Mouse (Mus musculus) heart, adult 2 months (tissue): ENCODE measurements around the gene Snca. TPM values are rescaled to one million over a fixed set of nuclear protein-coding genes. Genes with fewer than 3 reads are reported as not detected.
"Not testable (repeated sequence)": the region's sequence is repeated elsewhere in the genome, so short reads cannot be mapped to it uniquely, and the experiment has no call there.

Source experiments
- DNase-seq, 2 experiments: peaks; one replicate each; pipeline ENCODE4 v3.0.0; 2021
- H3K27ac ChIP-seq: fragments of 200-600 bp; 2 replicates; pipeline ENCODE4 v1.8.1; 2022
- H3K27me3 ChIP-seq: fragments of 200-500 bp; 2 replicates; pipeline ENCODE4 v1.6.1; 2012; ENCODE audit warnings: mild to moderate bottlenecking, low read length, inconsistent platforms, mixed read lengths; ENCODE audit not compliant: control insufficient read depth, insufficient read depth
- H3K36me3 ChIP-seq: fragments of 200-500 bp; 2 replicates; pipeline ENCODE4 v1.6.1; 2012; ENCODE audit warnings: low read length, inconsistent platforms; ENCODE audit not compliant: control insufficient read depth, insufficient read depth
- H3K4me1 ChIP-seq: fragments of 200-500 bp; 2 replicates; pipeline ENCODE4 v1.6.1; 2011; ENCODE audit warnings: low read length; ENCODE audit not compliant: control insufficient read depth, insufficient read depth
- H3K4me3 ChIP-seq: fragments of 200-600 bp; 2 replicates; pipeline ENCODE4 v1.8.1; 2022
- H3K79me2 ChIP-seq: fragments of 200-500 bp; replicated peaks from 2 replicates; pipeline ENCODE4 v1.6.1; 2012; ENCODE audit warnings: mild to moderate bottlenecking, inconsistent platforms, low read length, moderate library complexity, mixed read lengths; ENCODE audit not compliant: control insufficient read depth, insufficient read depth
- H3K9ac ChIP-seq: fragments of 200-500 bp; 2 replicates; pipeline ENCODE4 v1.6.1; 2012; ENCODE audit warnings: low read depth, mild to moderate bottlenecking, control low read depth, inconsistent platforms, low read length, mixed read lengths
- CTCF ChIP-seq: fragments of 200-600 bp; IDR thresholded peaks from 2 replicates; pipeline ENCODE4 v1.8.1; 2022; ENCODE audit warnings: antibody characterized with exemption, mild to moderate bottlenecking, moderate library complexity
- EP300 ChIP-seq: fragments of 200-500 bp; IDR thresholded peaks from 2 replicates; pipeline ENCODE4 v1.6.1; 2011; ENCODE audit warnings: low read depth, low read length, control low read depth; ENCODE audit not compliant: insufficient read depth
- POLR2A ChIP-seq: fragments of 200-500 bp; IDR thresholded peaks from 2 replicates; pipeline ENCODE4 v1.6.1; 2011; ENCODE audit warnings: mild to moderate bottlenecking, low read depth, low read length, control low read depth; ENCODE audit not compliant: insufficient read depth
- WGBS: fragments of 180-500 bp; shearing (Covaris S2); methylation state at CpG from one replicate; pipeline ENCODE4 v1.1.7; 2018; 5-methylcytosine and 5-hydroxymethylcytosine counted together
- intact Hi-C: fragments of 180-260 bp; cut with DNase I; formaldehyde crosslinking; loops from one replicate; pipeline ENCODE4 v1.15.1; 2025
- polyA plus RNA-seq: library from polyadenylated mRNA; depleted of rRNA; stranded (reverse); fragments of >200 nt; gene quantifications from 2 replicates; pipeline ENCODE4 v1.2.3, GENCODE M21; 2012
- total RNA-seq, 2 experiments: library from RNA; stranded (reverse); gene quantifications; 2 replicates each; pipeline ENCODE4 v1.2.3; 2021

Gene Snca
- total and polyA plus RNA-seq, 3 experiments = 11.6 to 97.1 (median 43.1) TPM

- no peak for DNase-seq
- no peak for TF ChIP-seq POLR2A
- TF ChIP-seq CTCF = no peak
- TF ChIP-seq EP300 = no peak
These were observed 89.9 kb downstream of the Snca start for GRCm38 (mm10) chr6:60739776-60740175.

GRCm38 (mm10) chr6:60731164-60731563 is 98.5 kb downstream of the Snca start:
- TF ChIP-seq EP300 (no peak), CTCF (no peak), POLR2A (no peak)
- WGBS = 42% methylated on average over 2 of the region's 2 CpGs

More at GRCm38 (mm10) chr6:60739776-60740175, 89.9 kb downstream of the Snca start:
- WGBS = 43% methylated on average over 1 of the region's 1 CpGs
- H3K4me1 ChIP-seq = no peaks in the 10 kb centered on the region
- no peaks in the 10 kb centered on the region for H3K79me2 ChIP-seq
- no peak overlapping the region for H3K27ac ChIP-seq
- no peak overlapping the region for H3K9ac ChIP-seq
- intact Hi-C loops = no loop called here
- no peaks in the 10 kb centered on the region for H3K27me3 ChIP-seq
- H3K4me3 ChIP-seq = no peak overlapping the region
- H3K36me3 ChIP-seq = no peaks in the 10 kb centered on the region

GRCm38 (mm10) chr6:60724110-60724829 is 105.4 kb downstream of the Snca start:
- no peaks in the 10 kb centered on the region for H3K36me3 ChIP-seq
- intact Hi-C loops = no loop called here
- WGBS = 49% methylated on average over 2 of the region's 2 CpGs
- H3K27me3 ChIP-seq = no peaks in the 10 kb centered on the region
- H3K27ac ChIP-seq = no peak overlapping the region
- H3K9ac ChIP-seq = no peak overlapping the region
- no peaks in the 10 kb centered on the region for H3K79me2 ChIP-seq
- TF ChIP-seq EP300 (no peak), CTCF (no peak), POLR2A (no peak)
- H3K4me3 ChIP-seq = no peak overlapping the region
- no peaks in the 10 kb centered on the region for H3K4me1 ChIP-seq
- no peak for DNase-seq

More at GRCm38 (mm10) chr6:60731164-60731563, 98.5 kb downstream of the Snca start:
- Histone ChIP-seq H3K27me3 (no peaks in the 10 kb centered on the region), H3K4me1 (no peaks in the 10 kb centered on the region), H3K36me3 (no peaks in the 10 kb centered on the region), H3K27ac (no peak overlapping the region), H3K9ac (no peak overlapping the region), H3K4me3 (no peak overlapping the region), H3K79me2 (no peaks in the 10 kb centered on the region)
- no peak for DNase-seq
- intact Hi-C loops = no loop called here

- Histone ChIP-seq H3K27me3 (no peaks in the 10 kb centered on the region), H3K9ac (no peak overlapping the region), H3K79me2 (no peaks in the 10 kb centered on the region), H3K27ac (no peak overlapping the region), H3K4me3 (no peak overlapping the region), H3K4me1 (no peaks in the 10 kb centered on the region), H3K36me3 (no peaks in the 10 kb centered on the region)
- no peak for DNase-seq
- intact Hi-C loops = no loop called here
- no peak for TF ChIP-seq CTCF
- no peak for TF ChIP-seq POLR2A
- no peak for TF ChIP-seq EP300
- 72% methylated on average over 3 of the region's 3 CpGs for WGBS
These were observed 112.1 kb downstream of the Snca start for GRCm38 (mm10) chr6:60717566-60717965.

- no peak for DNase-seq
- H3K27me3 ChIP-seq = no peaks in the 10 kb centered on the region
- no peaks in the 10 kb centered on the region for H3K4me1 ChIP-seq
- H3K9ac ChIP-seq = no peak overlapping the region
- intact Hi-C loops = no loop called here
- H3K79me2 ChIP-seq = no peaks in the 10 kb centered on the region
- no peak for TF ChIP-seq CTCF
- no peak for TF ChIP-seq EP300
- TF ChIP-seq POLR2A = no peak
- no peak overlapping the region for H3K27ac ChIP-seq
- WGBS = 15% methylated on average over 2 of the region's 2 CpGs
- no peak overlapping the region for H3K4me3 ChIP-seq
- no peaks in the 10 kb centered on the region for H3K36me3 ChIP-seq
These were observed 119.6 kb downstream of the Snca start for GRCm38 (mm10) chr6:60709997-60710471.

GRCm38 (mm10) chr6:60698072-60698471 is 131.6 kb downstream of the Snca start:
- Histone ChIP-seq H3K9ac (no peak overlapping the region), H3K79me2 (no peaks in the 10 kb centered on the region), H3K36me3 (no peaks in the 10 kb centered on the region), H3K27ac (no peak overlapping the region), H3K4me1 (no peaks in the 10 kb centered on the region), H3K4me3 (no peak overlapping the region), H3K27me3 (no peaks in the 10 kb centered on the region)
- DNase-seq = no peak
- 62% methylated on average over 2 of the region's 2 CpGs for WGBS
- TF ChIP-seq CTCF (no peak), POLR2A (no peak), EP300 (no peak)
- intact Hi-C loops = no loop called here

GRCm38 (mm10) chr6:60687048-60687447 is 142.6 kb downstream of the Snca start:
- not testable (repeated sequence) for H3K4me3 ChIP-seq, H3K36me3 ChIP-seq, H3K4me1 ChIP-seq, H3K79me2 ChIP-seq, DNase-seq, H3K27ac ChIP-seq, H3K9ac ChIP-seq, H3K27me3 ChIP-seq
- intact Hi-C loops = loop anchor here (10.0 kb wide), 1 partner anchor 618 kb away; no protein-coding TSS in a partner anchor
- WGBS = 73% methylated on average over 4 of the region's 4 CpGs
